Mouse (Mus musculus) adrenal gland, postnatal 4 days (tissue): ENCODE data around the gene Glis2. TPM values are rescaled to one million over a fixed set of nuclear protein-coding genes. Genes with fewer than 3 reads are reported as not detected.

Experiments
- DNase-seq, 2 experiments: peaks; one replicate each; pipeline ENCODE4 v3.0.0; 2021 to 2022; ENCODE audit warnings: low spot score in 2 of 2, mixed read lengths in 2 of 2
- total RNA-seq, 2 experiments: library from RNA; stranded (reverse); gene quantifications; 2 replicates each; pipeline ENCODE4 v1.2.3; 2021

The Glis2 gene
- total RNA-seq, 2 experiments from 2014 or later, result 66.0 to 77.7 TPM

GRCm38 (mm10) chr16:4655251-4655734 is 60.8 kb downstream of the Glis2 start:
- DNase-seq, result no peak

GRCm38 (mm10) chr16:4655764-4656570 is 61.5 kb downstream of the Glis2 start:
- DNase-seq, result no peak

DNA sequence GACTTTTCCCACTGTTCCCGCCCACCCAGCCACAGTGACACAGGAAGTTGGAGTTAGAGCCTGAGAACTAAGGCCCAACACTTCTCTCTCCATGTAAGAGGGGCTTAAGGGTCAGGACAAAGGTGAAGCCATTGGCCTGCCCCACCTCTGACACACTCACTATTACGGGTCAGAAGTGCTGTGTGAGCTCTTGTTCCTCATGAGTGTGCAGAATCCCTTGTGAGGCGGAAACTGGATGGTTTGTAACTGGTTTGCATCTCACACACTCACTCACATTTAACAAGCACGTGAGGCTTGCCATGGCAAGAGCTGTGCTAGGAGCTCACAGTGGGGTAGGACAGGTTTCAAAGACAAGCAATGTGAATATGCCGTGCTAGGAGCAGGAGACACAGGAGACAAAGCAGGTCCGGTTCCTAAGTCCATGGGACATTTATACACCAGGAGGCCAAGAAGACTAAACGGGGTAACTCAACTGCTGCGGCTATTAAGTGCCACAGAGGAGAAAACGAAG is 62.1 kb downstream of the Glis2 start:
- no peak for DNase-seq

DNA sequence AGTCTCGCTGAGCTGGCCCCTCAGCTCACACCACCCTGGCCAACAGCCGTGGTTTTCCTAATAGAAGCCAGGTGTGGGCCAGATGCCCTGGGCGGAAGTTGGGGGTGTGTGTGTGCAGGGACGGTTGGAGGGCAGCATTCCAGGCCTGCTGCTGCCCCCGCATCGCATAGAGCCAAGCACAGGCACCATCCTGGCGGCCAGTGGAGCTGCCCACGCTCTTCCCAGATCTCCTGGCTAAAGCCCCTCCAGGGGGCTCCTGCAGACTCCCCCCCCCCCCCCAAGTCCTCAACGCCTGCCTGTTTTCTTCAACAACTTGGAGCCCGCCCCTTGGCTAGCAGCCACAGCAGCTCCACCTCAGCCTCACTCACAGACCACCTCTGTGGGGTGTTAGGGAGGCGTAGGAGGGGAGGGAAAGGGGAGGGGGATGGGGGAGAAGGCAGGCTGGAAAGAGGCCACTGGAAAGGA is 64.3 kb downstream of the Glis2 start:
- DNase-seq, result no peak

DNA sequence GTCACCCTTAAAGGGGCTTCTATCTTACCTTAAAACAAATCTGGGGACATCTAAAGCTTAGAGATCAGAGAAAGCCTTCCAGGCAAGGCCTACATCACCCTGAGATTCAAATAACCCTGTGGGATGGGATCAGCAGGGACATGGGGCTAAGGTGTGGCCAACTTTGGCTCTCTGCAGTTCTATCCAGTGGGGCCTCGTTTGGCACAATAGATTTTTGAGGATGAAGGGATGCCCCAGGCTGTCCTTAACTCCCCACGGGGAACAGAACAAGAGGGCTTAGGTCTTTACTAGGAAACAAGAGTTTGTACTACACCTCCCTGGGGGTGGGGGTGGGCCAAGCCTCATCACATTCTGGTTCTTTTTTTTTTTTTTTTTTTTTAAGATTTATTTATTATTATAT is 64.8 kb downstream of the Glis2 start:
- no peak for DNase-seq

DNA sequence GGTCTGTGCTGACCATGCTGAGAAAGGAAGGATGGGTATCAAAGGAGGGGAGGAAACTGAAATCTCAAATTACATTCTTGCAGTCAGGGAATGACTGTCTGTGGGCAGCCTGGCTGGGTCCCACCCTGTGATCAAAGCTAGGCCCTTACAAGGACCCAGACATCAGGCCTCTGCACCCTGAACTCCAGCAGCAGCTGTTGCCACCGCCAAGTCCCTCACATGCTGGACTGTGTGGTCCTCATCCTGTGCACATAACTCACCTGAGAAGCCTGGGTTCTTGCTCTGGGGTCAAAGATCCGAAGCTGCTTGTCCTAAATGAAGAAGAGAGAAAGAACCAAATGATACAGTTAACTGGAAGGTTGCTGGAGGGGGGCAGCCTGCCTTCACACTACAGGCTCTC is 67.1 kb downstream of the Glis2 start:
- DNase-seq, result no peak

- DNase-seq, result no peak
Measured at GRCm38 (mm10) chr16:4663806-4664205, 69.3 kb downstream of the Glis2 start.

DNA sequence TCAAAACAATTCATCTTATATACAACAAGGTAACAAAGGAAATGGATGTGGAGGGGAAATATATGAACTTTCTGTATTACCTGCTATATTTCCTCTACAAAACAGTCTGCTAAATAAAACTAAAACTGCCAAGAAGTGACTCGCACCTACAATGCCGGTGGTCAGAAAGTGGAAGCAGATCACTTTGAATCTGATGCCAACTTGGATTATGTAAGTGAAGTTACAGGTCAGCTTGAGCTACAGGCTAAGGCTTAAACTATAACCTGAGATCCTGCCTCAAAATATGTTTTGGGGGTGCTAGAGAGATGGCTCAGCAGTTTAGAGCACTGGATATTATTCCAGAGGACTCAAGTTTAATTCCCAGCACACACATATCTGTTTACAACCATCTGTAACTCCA is 71.2 kb downstream of the Glis2 start:
- no peak for DNase-seq

GRCm38 (mm10) chr16:4667190-4667808 is 72.8 kb downstream of the Glis2 start:
- peak; percentile 65 to 79 for DNase-seq

DNA sequence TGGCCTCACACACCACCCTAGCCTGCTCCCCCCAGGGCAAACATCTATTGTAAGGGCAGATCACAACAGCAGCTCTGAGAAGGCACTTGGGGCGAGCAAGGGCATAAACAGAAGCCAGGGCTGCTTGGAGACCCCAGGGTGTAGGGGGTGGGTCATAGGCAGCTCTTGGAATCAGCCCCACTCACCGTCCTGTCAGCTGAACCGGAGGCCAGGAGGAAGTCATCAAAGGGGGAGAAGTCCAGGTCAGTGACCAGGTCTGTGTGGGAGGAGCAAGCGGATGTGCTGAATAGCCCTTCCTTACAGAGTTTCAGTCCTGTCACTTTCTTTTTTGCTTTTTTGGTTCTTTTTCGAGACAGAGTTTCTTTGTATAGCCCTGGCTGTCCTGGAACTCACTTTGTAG is 75.8 kb downstream of the Glis2 start:
- DNase-seq, result no peak

DNA sequence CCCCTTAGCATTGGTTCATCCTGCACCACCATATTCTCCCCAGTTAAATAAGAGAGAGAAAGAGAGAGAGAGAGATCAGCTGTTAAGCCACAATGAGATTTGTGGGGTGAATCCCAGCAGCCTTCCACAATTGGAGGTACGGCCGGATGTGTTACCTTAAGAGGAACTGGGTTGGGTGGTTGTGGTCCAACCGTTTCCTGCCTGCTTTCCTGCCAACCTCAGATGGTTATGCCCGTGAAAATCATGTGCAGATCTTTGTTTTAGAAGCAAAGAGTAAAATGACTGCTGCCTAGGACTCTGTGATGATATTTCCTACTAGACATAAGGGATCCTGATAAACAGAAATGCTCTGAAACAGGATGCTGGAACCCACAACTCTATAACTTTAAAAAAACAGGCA is 79.6 kb downstream of the Glis2 start:
- no peak for DNase-seq

Other genes starting within 250 kb of the Glis2 start
- 10 to 100 TPM; 34.3 to 36.1 TPM for gene Adcy9, start 174.2 kb upstream of the Glis2 start, total RNA-seq
- 10 to 100 TPM; 21.8 to 42.0 TPM for gene Srl, start 52.9 kb upstream of the Glis2 start, total RNA-seq
- 10 to 100 TPM; 16.6 to 19.2 TPM for gene Tfap4, start 34.9 kb upstream of the Glis2 start, total RNA-seq
- gene Pam16, start 30.3 kb downstream of the Glis2 start, total RNA-seq, result 10 to 100 TPM; 68.8 to 72.6 TPM
- gene Vasn, start 45.2 kb downstream of the Glis2 start, total RNA-seq, result 10 to 100 TPM; 15.7 to 18.8 TPM
- gene Dnaja3, start 45.3 kb downstream of the Glis2 start, total RNA-seq, result 10 to 100 TPM; 78.6 to 83.5 TPM
- 10 to 100 TPM; 32.8 to 42.6 TPM for gene Coro7, start 85.1 kb downstream of the Glis2 start, total RNA-seq
- 10 to 100 TPM; 21.1 to 21.6 TPM for gene Nmral1, start 124.6 kb downstream of the Glis2 start, total RNA-seq
- 100 to 1,000 TPM in 1 of 2 experiments, 10 to 100 TPM in 1; 90.9 to 103 TPM for gene Hmox2, start 131.6 kb downstream of the Glis2 start, total RNA-seq
- 100 to 1,000 TPM; 144 to 161 TPM for gene Cdip1, start 195.6 kb downstream of the Glis2 start, total RNA-seq
- gene 4930562C15Rik, start 240.7 kb downstream of the Glis2 start, total RNA-seq, result under 1 TPM in 1 of 2 experiments, not detected in 1; 0.11 TPM